Mouse (Mus musculus) hindbrain, postnatal 0 days (tissue): ENCODE results near the gene Evi5l. TPM values are rescaled to one million over a fixed set of nuclear protein-coding genes. Genes with fewer than 3 reads are reported as not detected.

Experiments used
- ATAC-seq: fragments of 200-750 bp; cut with Nextera tagmentation; 2 replicates; pipeline ENCODE4 v1.8.0; 2017; ENCODE audit warnings: mild to moderate bottlenecking, moderate TSS enrichment, moderate library complexity
- DNase-seq: peaks from one replicate; pipeline ENCODE4 v3.0.0-alpha.2; 2015; ENCODE audit warnings: low spot score
- H3K27ac ChIP-seq: fragments of 300-500 bp; sonication (generic); 2 replicates; pipeline ENCODE4 v1.5.1; 2014; ENCODE audit warnings: mild to moderate bottlenecking
- H3K27me3 ChIP-seq: fragments of 300-500 bp; sonication (generic); 2 replicates; pipeline ENCODE4 v1.6.1; 2014; ENCODE audit warnings: low read length, mixed read lengths; ENCODE audit not compliant: insufficient read depth
- H3K36me3 ChIP-seq: fragments of 300-500 bp; sonication (generic); 2 replicates; pipeline ENCODE4 v1.6.1; 2014; ENCODE audit warnings: low read length, mixed read lengths; ENCODE audit not compliant: insufficient read depth
- H3K4me1 ChIP-seq: fragments of 300-500 bp; sonication (generic); 2 replicates; pipeline ENCODE4 v1.6.1; 2014; ENCODE audit warnings: antibody characterized with exemption, low read length, mixed read lengths; ENCODE audit not compliant: insufficient read depth
- H3K4me2 ChIP-seq: fragments of 300-500 bp; sonication (generic); 2 replicates; pipeline ENCODE4 v1.6.1; 2014; ENCODE audit warnings: low read depth, mild to moderate bottlenecking, low read length, moderate library complexity, mixed read lengths
- H3K4me3 ChIP-seq: fragments of 300-500 bp; sonication (generic); 2 replicates; pipeline ENCODE4 v1.5.1; 2014; ENCODE audit warnings: low read length
- H3K9ac ChIP-seq: fragments of 300-500 bp; sonication (generic); replicated peaks from 2 replicates; pipeline ENCODE4 v1.6.1; 2014; ENCODE audit warnings: mild to moderate bottlenecking, low read length, moderate library complexity, mixed read lengths
- H3K9me3 ChIP-seq: fragments of 300-500 bp; sonication (generic); 2 replicates; pipeline ENCODE4 v1.6.1; 2016; ENCODE audit warnings: low read length, mixed read lengths
- CTCF ChIP-seq: IDR thresholded peaks from 2 replicates; pipeline ENCODE4 v1.5.1; 2016; ENCODE audit warnings: antibody characterized with exemption, control low read depth, low read depth
- WGBS: fragments of 180-500 bp; shearing (Covaris S2); extraction: QIAGEN DNeasy Blood & Tissue Kit; methylation state at CpG from one replicate; pipeline ENCODE4 v1.1.7; 2014; 5-methylcytosine and 5-hydroxymethylcytosine counted together
- polyA plus RNA-seq: library from polyadenylated mRNA; unstranded; fragments of >200 nt; fragmentation: Nextera tagmentation; extraction: Ambion mirVana; gene quantifications from 2 replicates; pipeline ENCODE4 v1.2.1, GENCODE M21; 2015
- total RNA-seq: library from RNA; depleted of rRNA; stranded (reverse); fragments of >200 nt; gene quantifications from 2 replicates; pipeline ENCODE4 v1.2.3, GENCODE M21; 2014

The Evi5l gene
- total and polyA plus RNA-seq, 2 experiments from 2014 or later: 98.3 to 229 TPM

GRCm38 (mm10) chr8:4239193-4239890 is 73.0 kb downstream of the Evi5l start:
- Histone ChIP-seq H3K27ac (peak overlapping the region; percentile 91), H3K27me3 (no peaks in the 10 kb centered on the region), H3K36me3 (peaks cover 27% of the 10 kb centered on the region), H3K4me2 (peak overlapping the region; percentile 76), H3K9me3 (no peaks in the 10 kb centered on the region), H3K9ac (peak overlapping the region; percentile 64), H3K4me1 (peaks cover 17% of the 10 kb centered on the region), H3K4me3 (peak overlapping the region; percentile 53)
- peak; percentile 19 for DNase-seq
- WGBS: 14% methylated on average over 16 of the region's 19 CpGs
- TF ChIP-seq CTCF: no peak
- peak; percentile 30 for ATAC-seq

GRCm38 (mm10) chr8:4245061-4245460 is 78.7 kb downstream of the Evi5l start:
- H3K4me1 ChIP-seq: peaks cover 6% of the 10 kb centered on the region
- H3K27ac ChIP-seq: no peak overlapping the region
- DNase-seq (no peak), ATAC-seq (no peak)
- WGBS: 92% methylated on average over 5 of the region's 5 CpGs
- no peak overlapping the region for H3K4me3 ChIP-seq
- H3K9me3 ChIP-seq: no peaks in the 10 kb centered on the region
- peaks cover 64% of the 10 kb centered on the region for H3K36me3 ChIP-seq
- H3K9ac ChIP-seq: no peak overlapping the region
- TF ChIP-seq CTCF: no peak
- H3K27me3 ChIP-seq: no peaks in the 10 kb centered on the region
- no peak overlapping the region for H3K4me2 ChIP-seq

- no peak overlapping the region for H3K4me3 ChIP-seq
- H3K4me2 ChIP-seq: no peak overlapping the region
- no peaks in the 10 kb centered on the region for H3K9me3 ChIP-seq
- no peak for TF ChIP-seq CTCF
- peaks cover 2% of the 10 kb centered on the region; the same call in 1 of the 2 replicates for H3K4me1 ChIP-seq
- H3K27me3 ChIP-seq: no peaks in the 10 kb centered on the region
- 75% methylated on average over 13 of the region's 13 CpGs for WGBS
- ATAC-seq (no peak), DNase-seq (no peak)
- H3K36me3 ChIP-seq: peaks cover 64% of the 10 kb centered on the region
- no peak overlapping the region for H3K27ac ChIP-seq
- H3K9ac ChIP-seq: no peak overlapping the region
Observed at GRCm38 (mm10) chr8:4245737-4246136, 79.4 kb downstream of the Evi5l start.

- Histone ChIP-seq H3K27ac (no peak overlapping the region), H3K4me2 (no peak overlapping the region), H3K9ac (no peak overlapping the region), H3K27me3 (no peaks in the 10 kb centered on the region), H3K36me3 (peaks cover 54% of the 10 kb centered on the region), H3K4me3 (no peak overlapping the region), H3K4me1 (no peaks in the 10 kb centered on the region), H3K9me3 (no peaks in the 10 kb centered on the region)
- no peak for TF ChIP-seq CTCF
- ATAC-seq (no peak), DNase-seq (no peak)
- WGBS: 94% methylated on average over 8 of the region's 8 CpGs
Observed at GRCm38 (mm10) chr8:4247241-4247640, 80.9 kb downstream of the Evi5l start.

- H3K27me3 ChIP-seq: no peaks in the 10 kb centered on the region
- 0 out of 2 replicates have a peak within 1 kb of the TSS, but pooled peaks have one; percentile 2 for H3K27ac ChIP-seq
- no peaks in the 10 kb centered on the region for H3K9me3 ChIP-seq
- no peak within 1 kb of the TSS for H3K4me3 ChIP-seq
- WGBS: 81% methylated on average over 15 of the region's 15 CpGs
- ATAC-seq: no peak
- no peak for DNase-seq
- no peak for TF ChIP-seq CTCF
- peaks cover 49% of the 10 kb centered on the region for H3K36me3 ChIP-seq
- no peak within 1 kb of the TSS for H3K9ac ChIP-seq
- no peaks in the 10 kb centered on the region; the same call in 1 of the 2 replicates for H3K4me1 ChIP-seq
- no peak within 1 kb of the TSS for H3K4me2 ChIP-seq
Observed at GRCm38 (mm10) chr8:4247951-4248540, 81.7 kb downstream of the Evi5l start, which contains the start of gene Tgfbr3l. TSS of gene Tgfbr3l (plus strand) at chr8:4248214.

- H3K36me3 ChIP-seq: peaks cover 37% of the 10 kb centered on the region
- H3K4me1 ChIP-seq: no peaks in the 10 kb centered on the region; the same call in 1 of the 2 replicates
- H3K4me2 ChIP-seq: no peak overlapping the region
- 24% methylated on average over 29 of the region's 29 CpGs for WGBS
- ATAC-seq (no peak), DNase-seq (no peak)
- H3K4me3 ChIP-seq: no peak overlapping the region
- H3K9ac ChIP-seq: no peak overlapping the region
- H3K27ac ChIP-seq: 0 out of 2 replicates have a peak overlapping the region, but pooled peaks have one; percentile 2
- H3K27me3 ChIP-seq: no peaks in the 10 kb centered on the region
- no peaks in the 10 kb centered on the region for H3K9me3 ChIP-seq
- no peak for TF ChIP-seq CTCF
Observed at GRCm38 (mm10) chr8:4249213-4249612, 82.8 kb downstream of the Evi5l start.
